Mouse (Mus musculus): ENCODE measurements at regions not wholly inside any gene's neighbourhood (a gene's known extent, or its start where the extent isn't known, plus 50 kb on each side); places are given as distances from the start of the nearest gene placed in this dataset.
"Not testable (repeated sequence)": the region's sequence is repeated elsewhere in the genome, so short reads cannot be mapped to it uniquely, and the experiment has no call there.

GRCm38 (mm10) chr19:54151766-54152165 is 107.8 kb downstream of the Adra2a start:
- not testable (repeated sequence) for H3K4me2 ChIP-seq; H3K4me3 ChIP-seq; H3K4me1 ChIP-seq (replicated peaks); H3K9ac ChIP-seq; H3K36me3 ChIP-seq; H3K9me3 ChIP-seq; ATAC-seq (ENCODE audit: low FRiP score); H3K27ac ChIP-seq; H3K27me3 ChIP-seq
- 100% methylated on average over 1 of the region's 1 CpGs for WGBS

- no peak overlapping the region for H3K4me2 ChIP-seq
- no peak overlapping the region for H3K27ac ChIP-seq
- no peaks in the 10 kb centered on the region for H3K9me3 ChIP-seq
- ATAC-seq (ENCODE audit: low FRiP score): no peak
- no peak overlapping the region for H3K4me3 ChIP-seq
- H3K27me3 ChIP-seq: no peaks in the 10 kb centered on the region
- WGBS: 84% methylated on average over 4 of the region's 4 CpGs
- H3K4me1 ChIP-seq (replicated peaks): no peaks in the 10 kb centered on the region
- H3K36me3 ChIP-seq: no peaks in the 10 kb centered on the region
- no peak overlapping the region for H3K9ac ChIP-seq
Observed at GRCm38 (mm10) chr19:54154400-54154799, 110.4 kb downstream of the Adra2a start.

- H3K27ac ChIP-seq: no peak overlapping the region
- H3K4me2 ChIP-seq: no peak overlapping the region
- H3K4me1 ChIP-seq (replicated peaks): 0 out of 2 replicates have a peak, but pooled peaks cover 8% of the 10 kb centered on the region
- ATAC-seq (ENCODE audit: low FRiP score): no peak
- H3K36me3 ChIP-seq: no peaks in the 10 kb centered on the region
- H3K9ac ChIP-seq: no peak overlapping the region
- no peaks in the 10 kb centered on the region for H3K9me3 ChIP-seq
- no peak overlapping the region for H3K4me3 ChIP-seq
- no peaks in the 10 kb centered on the region for H3K27me3 ChIP-seq
- 61% methylated on average over 2 of the region's 2 CpGs for WGBS
Observed at GRCm38 (mm10) chr19:54170361-54170760, 126.4 kb downstream of the Adra2a start.

GRCm38 (mm10) chr19:54174090-54175055 is 130.4 kb downstream of the Adra2a start:
- WGBS: 87% methylated on average over 14 of the region's 14 CpGs
- H3K4me1 ChIP-seq (replicated peaks): 0 out of 2 replicates have a peak, but pooled peaks cover 8% of the 10 kb centered on the region
- ATAC-seq (ENCODE audit: low FRiP score): no peak

GRCm38 (mm10) chr19:54175766-54176165 is 131.8 kb downstream of the Adra2a start:
- WGBS: 55% methylated on average over 7 of the region's 7 CpGs
- Histone ChIP-seq H3K4me2 (no peak overlapping the region), H3K4me3 (no peak overlapping the region), H3K9me3 (no peaks in the 10 kb centered on the region), H3K9ac (no peak overlapping the region), H3K27me3 (no peaks in the 10 kb centered on the region), H3K36me3 (no peaks in the 10 kb centered on the region), H3K4me1 (replicated peaks) (0 out of 2 replicates have a peak, but pooled peaks cover 5% of the 10 kb centered on the region), H3K27ac (no peak overlapping the region)
- ATAC-seq (ENCODE audit: low FRiP score): no peak

More at GRCm38 (mm10) chr19:54174090-54175055, 130.4 kb downstream of the Adra2a start:
- no peak overlapping the region for H3K27ac ChIP-seq
- no peak overlapping the region for H3K4me2 ChIP-seq
- H3K9ac ChIP-seq: no peak overlapping the region
- H3K4me3 ChIP-seq: no peak overlapping the region
- no peaks in the 10 kb centered on the region for H3K36me3 ChIP-seq
- H3K27me3 ChIP-seq: no peaks in the 10 kb centered on the region
- H3K9me3 ChIP-seq: no peaks in the 10 kb centered on the region

- WGBS: 86% methylated on average over 6 of the region's 6 CpGs
- ATAC-seq (ENCODE audit: low FRiP score): no peak
- Histone ChIP-seq H3K9ac (no peak overlapping the region), H3K4me3 (no peak overlapping the region), H3K36me3 (no peaks in the 10 kb centered on the region), H3K27me3 (no peaks in the 10 kb centered on the region), H3K9me3 (no peaks in the 10 kb centered on the region), H3K4me2 (no peak overlapping the region), H3K4me1 (replicated peaks) (no peaks in the 10 kb centered on the region), H3K27ac (no peak overlapping the region)
Observed at GRCm38 (mm10) chr19:54177491-54177890, 133.5 kb downstream of the Adra2a start.

GRCm38 (mm10) chr19:54200407-54200806 is 156.5 kb downstream of the Adra2a start:
- WGBS: 78% methylated on average over 6 of the region's 6 CpGs
- ATAC-seq (ENCODE audit: low FRiP score): no peak

GRCm38 (mm10) chr19:54202456-54202855 is 158.5 kb downstream of the Adra2a start:
- ATAC-seq (ENCODE audit: low FRiP score): no peak
- 81% methylated on average over 6 of the region's 6 CpGs for WGBS
- no peaks in the 10 kb centered on the region for H3K36me3 ChIP-seq
- H3K9me3 ChIP-seq: no peaks in the 10 kb centered on the region
- no peaks in the 10 kb centered on the region for H3K27me3 ChIP-seq
- H3K9ac ChIP-seq: no peak overlapping the region
- H3K27ac ChIP-seq: no peak overlapping the region
- no peak overlapping the region for H3K4me3 ChIP-seq
- H3K4me1 ChIP-seq (replicated peaks): no peaks in the 10 kb centered on the region
- no peak overlapping the region for H3K4me2 ChIP-seq

More at GRCm38 (mm10) chr19:54200407-54200806, 156.5 kb downstream of the Adra2a start:
- Histone ChIP-seq H3K27ac (no peak overlapping the region), H3K4me2 (no peak overlapping the region), H3K9ac (no peak overlapping the region), H3K9me3 (no peaks in the 10 kb centered on the region), H3K36me3 (no peaks in the 10 kb centered on the region), H3K27me3 (no peaks in the 10 kb centered on the region), H3K4me3 (no peak overlapping the region), H3K4me1 (replicated peaks) (peaks cover 5% of the 10 kb centered on the region)

GRCm38 (mm10) chr19:54206819-54207218 is 162.9 kb downstream of the Adra2a start:
- H3K27ac ChIP-seq: no peak overlapping the region
- no peaks in the 10 kb centered on the region for H3K4me1 ChIP-seq (replicated peaks)
- no peaks in the 10 kb centered on the region for H3K27me3 ChIP-seq
- no peaks in the 10 kb centered on the region for H3K9me3 ChIP-seq
- H3K36me3 ChIP-seq: no peaks in the 10 kb centered on the region
- no peak overlapping the region for H3K4me3 ChIP-seq
- ATAC-seq (ENCODE audit: low FRiP score): no peak
- no peak overlapping the region for H3K9ac ChIP-seq
- 81% methylated on average over 6 of the region's 6 CpGs for WGBS
- H3K4me2 ChIP-seq: no peak overlapping the region

- 86% methylated on average over 7 of the region's 7 CpGs for WGBS
- no peak for ATAC-seq (ENCODE audit: low FRiP score)
- no peak overlapping the region for H3K4me2 ChIP-seq
- no peaks in the 10 kb centered on the region for H3K9me3 ChIP-seq
- no peaks in the 10 kb centered on the region for H3K36me3 ChIP-seq
- no peak overlapping the region for H3K9ac ChIP-seq
- no peak overlapping the region for H3K27ac ChIP-seq
- H3K27me3 ChIP-seq: no peaks in the 10 kb centered on the region
- H3K4me1 ChIP-seq (replicated peaks): no peaks in the 10 kb centered on the region
- no peak overlapping the region for H3K4me3 ChIP-seq
Observed at GRCm38 (mm10) chr19:54212169-54212568, 168.2 kb downstream of the Adra2a start.

GRCm38 (mm10) chr19:54244176-54244575 is 200.2 kb downstream of the Adra2a start:
- no peak for ATAC-seq (ENCODE audit: low FRiP score)
- peaks cover 3% of the 10 kb centered on the region; the same call in 1 of the 2 replicates for H3K4me1 ChIP-seq (replicated peaks)
- H3K4me3 ChIP-seq: no peak overlapping the region
- H3K27ac ChIP-seq: no peak overlapping the region
- no peak overlapping the region for H3K4me2 ChIP-seq
- WGBS: 75% methylated on average over 6 of the region's 6 CpGs
- no peaks in the 10 kb centered on the region for H3K36me3 ChIP-seq
- no peak overlapping the region for H3K9ac ChIP-seq
- H3K9me3 ChIP-seq: no peaks in the 10 kb centered on the region
- H3K27me3 ChIP-seq: 0 out of 2 replicates have a peak, but pooled peaks cover 2% of the 10 kb centered on the region

- ATAC-seq (ENCODE audit: low FRiP score): no peak
- Histone ChIP-seq H3K36me3 (no peaks in the 10 kb centered on the region), H3K4me1 (replicated peaks) (peaks cover 3% of the 10 kb centered on the region; the same call in 1 of the 2 replicates), H3K27ac (no peak overlapping the region), H3K9ac (no peak overlapping the region), H3K27me3 (no peaks in the 10 kb centered on the region), H3K4me3 (no peak overlapping the region), H3K9me3 (no peaks in the 10 kb centered on the region), H3K4me2 (no peak overlapping the region)
- WGBS: 26% methylated on average over 6 of the region's 6 CpGs
Observed at GRCm38 (mm10) chr19:54248256-54248936, 204.4 kb downstream of the Adra2a start.
